Mouse (Mus musculus) spleen, adult 2 months (tissue): ENCODE measurements around the gene Gtpbp4.

Source experiments
- CTCF ChIP-seq: fragments of 200-500 bp; IDR thresholded peaks from 2 replicates; pipeline ENCODE4 v1.5.1; 2011; ENCODE audit warnings: mild to moderate bottlenecking, inconsistent platforms; ENCODE audit not compliant: insufficient read depth, insufficient read length, insufficient replicate concordance; ENCODE audit errors: extremely low read depth
- POLR2A ChIP-seq: fragments of 200-500 bp; IDR thresholded peaks from 2 replicates; pipeline ENCODE4 v1.6.1; 2011; ENCODE audit warnings: low read depth, low read length, inconsistent platforms

GRCm38 (mm10) chr13:9003306-9003705 lies 7.4 kb upstream of the Gtpbp4 start:
- TF ChIP-seq CTCF: no peak
- TF ChIP-seq POLR2A: no peak
